Mouse (Mus musculus): ENCODE results near the gene Nudt17.

DNA sequence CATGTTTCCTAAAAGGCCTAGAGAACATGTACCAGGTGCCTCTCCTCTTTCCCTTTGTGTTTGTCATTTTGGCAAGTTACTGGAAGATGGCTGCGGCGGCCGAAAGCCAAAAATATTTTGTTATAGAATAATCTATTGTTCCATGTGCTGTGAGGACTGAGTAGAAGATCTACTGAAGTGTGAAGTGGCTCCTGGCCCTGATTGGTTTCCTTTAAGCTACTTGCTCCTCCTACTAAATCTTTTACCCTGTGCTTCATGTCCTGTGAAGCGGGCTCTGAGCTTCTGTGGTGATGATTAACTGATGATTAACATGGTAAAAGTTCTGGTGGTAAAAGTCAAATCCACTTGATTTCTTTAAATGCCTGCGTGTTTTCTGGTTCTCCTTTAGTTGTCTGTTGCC, 41.4 kb downstream of the Nudt17 start:
- no peak for TF ChIP-seq POLR2A (IDR thresholded peaks at IDR 0.05; ENCODE audit: insufficient read depth, low read depth, low read length)
- TF ChIP-seq CTCF (IDR thresholded peaks at IDR 0.05; ENCODE audit: insufficient read depth, low read depth, low read length): no peak

Measured in olfactory bulb, adult 2 months (tissue).